Mouse (Mus musculus) brain, embryonic 14.5 days (tissue): ENCODE results near the gene Impdh1.

ENCODE experiments used
- CTCF ChIP-seq: fragments of 200-500 bp; IDR thresholded peaks from 2 replicates; pipeline ENCODE4 v1.5.1; 2012; ENCODE audit warnings: inconsistent platforms, mild to moderate bottlenecking, moderate library complexity, borderline replicate concordance; ENCODE audit not compliant: insufficient read depth, insufficient read length; ENCODE audit errors: extremely low read depth
- POLR2A ChIP-seq: fragments of 200-500 bp; IDR thresholded peaks from 2 replicates; pipeline ENCODE4 v1.6.1; 2012; ENCODE audit warnings: mild to moderate bottlenecking, inconsistent platforms, borderline replicate concordance; ENCODE audit not compliant: poor library complexity, insufficient read depth, insufficient read length, severe bottlenecking; ENCODE audit errors: extremely low read depth

- peak; percentile 94 for TF ChIP-seq CTCF
- no peak for TF ChIP-seq POLR2A
These were observed 17.6 kb downstream of the Impdh1 start for GRCm38 (mm10) chr6:29198309-29199222.
